Mouse (Mus musculus) embryonic facial prominence, embryonic 11.5 days (tissue): ENCODE data around the gene 1700003E16Rik. TPM values are rescaled to one million over a fixed set of nuclear protein-coding genes. Genes with fewer than 3 reads are reported as not detected.

Experiments used
- ATAC-seq: fragments of 200-750 bp; cut with Nextera tagmentation; replicated peaks from 2 replicates; pipeline ENCODE4 v1.8.0; 2017; ENCODE audit warnings: low read depth; ENCODE audit not compliant: insufficient number of reproducible peaks, low FRiP score, low TSS enrichment
- DNase-seq: peaks from one replicate; pipeline ENCODE4 v3.0.0-alpha.2; 2015; ENCODE audit warnings: low spot score
- H3K27ac ChIP-seq: fragments of 300-500 bp; sonication (generic); replicated peaks from 2 replicates; pipeline ENCODE4 v1.5.1; 2014; ENCODE audit warnings: mild to moderate bottlenecking, low read depth, low read length, control low read depth
- H3K27me3 ChIP-seq: fragments of 300-500 bp; sonication (generic); 2 replicates; pipeline ENCODE4 v1.6.1; 2014; ENCODE audit warnings: mild to moderate bottlenecking, low read length, moderate library complexity, mixed read lengths; ENCODE audit not compliant: control insufficient read depth, insufficient read depth
- H3K36me3 ChIP-seq: fragments of 300-500 bp; sonication (generic); replicated peaks from 2 replicates; pipeline ENCODE4 v1.6.1; 2014; ENCODE audit warnings: low read depth, mild to moderate bottlenecking, low read length, moderate library complexity, mixed read lengths; ENCODE audit not compliant: control insufficient read depth, insufficient read depth
- H3K4me1 ChIP-seq: fragments of 300-500 bp; sonication (generic); 2 replicates; pipeline ENCODE4 v1.6.1; 2014; ENCODE audit warnings: low read length, mixed read lengths; ENCODE audit not compliant: control insufficient read depth, insufficient read depth
- H3K4me2 ChIP-seq: fragments of 300-500 bp; sonication (generic); 2 replicates; pipeline ENCODE4 v1.6.1; 2014; ENCODE audit warnings: low read depth, mild to moderate bottlenecking, control low read depth, low read length, moderate library complexity
- H3K4me3 ChIP-seq: fragments of 300-500 bp; sonication (generic); 2 replicates; pipeline ENCODE4 v1.5.1; 2014; ENCODE audit warnings: low read depth, low read length, control low read depth
- H3K9ac ChIP-seq: fragments of 300-500 bp; sonication (generic); replicated peaks from 2 replicates; pipeline ENCODE4 v1.6.1; 2014; ENCODE audit warnings: mild to moderate bottlenecking, control low read depth, low read length
- H3K9me3 ChIP-seq: fragments of 300-500 bp; sonication (generic); replicated peaks from 2 replicates; pipeline ENCODE4 v1.6.1; 2016; ENCODE audit warnings: mild to moderate bottlenecking, low read length, inconsistent platforms, mixed read lengths; ENCODE audit not compliant: control insufficient read depth
- WGBS: fragments of 180-500 bp; shearing (Covaris S2); extraction: QIAGEN DNeasy Blood & Tissue Kit; methylation state at CpG from one replicate; pipeline ENCODE4 v1.1.7; 2014; 5-methylcytosine and 5-hydroxymethylcytosine counted together
- polyA plus RNA-seq: library from polyadenylated mRNA; unstranded; fragments of >200 nt; fragmentation: Nextera tagmentation; extraction: Ambion mirVana; gene quantifications from 2 replicates; pipeline ENCODE4 v1.2.1, GENCODE M21; 2014

The 1700003E16Rik gene
- polyA plus RNA-seq = 0.97 and 1.4 TPM in 2 replicates

GRCm38 (mm10) chr6:83156259-83156684, at the start of gene 1700003E16Rik, which contains the start of gene Wdr54:
Gene 1700003E16Rik, plus strand, starts transcription at chr6:83156404.
Gene Wdr54, minus strand, starts transcription at chr6:83156397.
- Histone ChIP-seq H3K4me1 (peaks cover 2% of the 10 kb centered on the region; the same call in 1 of the 2 replicates), H3K4me2 (peak within 1 kb of the TSS; percentile 83), H3K9me3 (no peaks in the 10 kb centered on the region), H3K9ac (peak within 1 kb of the TSS; percentile 68), H3K36me3 (peaks cover 7% of the 10 kb centered on the region; the same call in 1 of the 2 replicates), H3K27ac (no peak within 1 kb of the TSS), H3K4me3 (peak within 1 kb of the TSS; percentile 51), H3K27me3 (peaks cover 8% of the 10 kb centered on the region)
- DNase-seq (peak; percentile 94), ATAC-seq (peak; percentile 89)
- 2% methylated on average over 32 of the region's 32 CpGs for WGBS

- ATAC-seq (no peak; the same call in 1 of the 2 replicates), DNase-seq (peak; percentile 82)
- H3K4me3 ChIP-seq = no peak overlapping the region
- no peaks in the 10 kb centered on the region for H3K9me3 ChIP-seq
- peaks cover 2% of the 10 kb centered on the region for H3K4me1 ChIP-seq
- H3K27ac ChIP-seq = no peak overlapping the region; the same call in 1 of the 2 replicates
- no peaks in the 10 kb centered on the region for H3K36me3 ChIP-seq
- peak overlapping the region; percentile 87; the same call in 1 of the 2 replicates for H3K4me2 ChIP-seq
- H3K27me3 ChIP-seq = no peaks in the 10 kb centered on the region; the same call in none of the 2 replicates
- 31% methylated on average over 13 of the region's 13 CpGs for WGBS
- peak overlapping the region; percentile 96 for H3K9ac ChIP-seq
Observed at GRCm38 (mm10) chr6:83107566-83108400, 48.4 kb upstream of the 1700003E16Rik start.

GRCm38 (mm10) chr6:83108762-83109668, 47.2 kb upstream of the 1700003E16Rik start, which contains the start of gene Mrpl53:
Gene Mrpl53, plus strand, starts transcription at chr6:83109040.
- no peaks in the 10 kb centered on the region for H3K9me3 ChIP-seq
- peak within 1 kb of the TSS; percentile 96 for H3K9ac ChIP-seq
- WGBS = under 1% methylated on average over 75 of the region's 76 CpGs
- peak; percentile 81 for ATAC-seq
- H3K27ac ChIP-seq = peak within 1 kb of the TSS; percentile 65
- no peaks in the 10 kb centered on the region; the same call in 1 of the 2 replicates for H3K4me1 ChIP-seq
- peak; percentile 84 for DNase-seq
- H3K4me2 ChIP-seq = peak within 1 kb of the TSS; percentile 87
- H3K27me3 ChIP-seq = no peaks in the 10 kb centered on the region
- peak within 1 kb of the TSS; percentile 89 for H3K4me3 ChIP-seq
- no peaks in the 10 kb centered on the region for H3K36me3 ChIP-seq

GRCm38 (mm10) chr6:83111510-83112136, 44.6 kb upstream of the 1700003E16Rik start:
- no peaks in the 10 kb centered on the region; the same call in 1 of the 2 replicates for H3K4me1 ChIP-seq
- DNase-seq (no peak), ATAC-seq (no peak)
- no peaks in the 10 kb centered on the region for H3K36me3 ChIP-seq
- no peak overlapping the region for H3K4me3 ChIP-seq
- 93% methylated on average over 4 of the region's 4 CpGs for WGBS
- H3K27me3 ChIP-seq = no peaks in the 10 kb centered on the region
- no peak overlapping the region for H3K9ac ChIP-seq
- no peak overlapping the region for H3K4me2 ChIP-seq
- no peak overlapping the region for H3K27ac ChIP-seq
- H3K9me3 ChIP-seq = no peaks in the 10 kb centered on the region

GRCm38 (mm10) chr6:83115011-83115671, 41.1 kb upstream of the 1700003E16Rik start, which contains the start of gene Mogs:
Gene Mogs, plus strand, starts transcription at chr6:83115496.
- 1% methylated on average over 58 of the region's 58 CpGs for WGBS

GRCm38 (mm10) chr6:83115682-83116372, 40.4 kb upstream of the 1700003E16Rik start:
- no peaks in the 10 kb centered on the region for H3K27me3 ChIP-seq
- ATAC-seq = peak; percentile 31
- no peaks in the 10 kb centered on the region; the same call in 1 of the 2 replicates for H3K36me3 ChIP-seq
- H3K9me3 ChIP-seq = no peaks in the 10 kb centered on the region
- DNase-seq = no peak
- peak overlapping the region; percentile 85 for H3K9ac ChIP-seq
- H3K4me3 ChIP-seq = peak overlapping the region; percentile 75
- H3K4me1 ChIP-seq = peaks cover 5% of the 10 kb centered on the region
- H3K27ac ChIP-seq = 0 out of 2 replicates have a peak overlapping the region, but pooled peaks have one; percentile 5
- 3% methylated on average over 46 of the region's 48 CpGs for WGBS
- H3K4me2 ChIP-seq = peak overlapping the region; percentile 78

More at GRCm38 (mm10) chr6:83115011-83115671, 41.1 kb upstream of the 1700003E16Rik start, which contains the start of gene Mogs:
- no peaks in the 10 kb centered on the region; the same call in 1 of the 2 replicates for H3K36me3 ChIP-seq
- 0 out of 2 replicates have a peak within 1 kb of the TSS, but pooled peaks have one; percentile 5 for H3K27ac ChIP-seq
- DNase-seq (peak; percentile 95), ATAC-seq (peak; percentile 72)
- no peaks in the 10 kb centered on the region for H3K27me3 ChIP-seq
- H3K9me3 ChIP-seq = no peaks in the 10 kb centered on the region
- peaks cover 4% of the 10 kb centered on the region for H3K4me1 ChIP-seq
- H3K4me3 ChIP-seq = peak within 1 kb of the TSS; percentile 75
- peak within 1 kb of the TSS; percentile 78 for H3K4me2 ChIP-seq
- peak within 1 kb of the TSS; percentile 85 for H3K9ac ChIP-seq
